Mouse (Mus musculus): ENCODE data around the gene Dnase1l2.

The Dnase1l2 gene

DNA sequence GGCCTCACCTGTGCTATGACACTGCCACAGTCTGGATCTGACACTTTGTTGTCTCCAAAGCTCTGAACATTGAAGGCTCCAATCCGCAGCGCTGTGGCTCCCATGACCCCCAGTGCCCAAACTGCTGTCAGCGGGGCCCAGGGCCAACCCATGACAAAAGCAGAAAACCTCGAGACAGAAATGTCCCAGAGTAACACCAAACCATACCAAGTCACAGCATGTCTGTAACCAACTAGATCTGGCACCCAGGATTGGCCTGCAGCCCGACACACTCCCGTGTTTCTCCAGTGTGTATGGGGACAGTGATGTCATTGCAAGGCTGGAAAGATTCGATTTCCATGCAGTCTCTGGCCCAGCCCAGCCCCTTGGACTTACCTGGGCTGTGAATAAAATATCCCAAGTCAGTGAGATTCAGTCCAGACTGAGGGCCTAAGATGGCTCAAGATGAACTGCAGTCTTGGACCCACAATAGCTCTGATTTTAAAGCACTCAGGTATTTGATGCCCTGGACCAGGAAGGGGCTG, at the start of gene Dnase1l2:
Gene Dnase1l2 (minus strand): TSS at position 474 of the 524 bp plus-strand sequence.
- Histone ChIP-seq H3K36me3 (ENCODE audit: insufficient read depth, low read length) (peaks cover 71% of the 10 kb centered on the region), H3K27me3 (ENCODE audit: insufficient read depth, low read length) (no peaks in the 10 kb centered on the region), H3K4me1 (replicated peaks; ENCODE audit: low read depth, low read length) (peaks cover 29% of the 10 kb centered on the region), H3K4me3 (replicated peaks; ENCODE audit: low read length) (peak within 1 kb of the TSS; percentile 29; the same call in 1 of the 2 replicates), H3K9me3 (ENCODE audit: low read length) (no peaks in the 10 kb centered on the region)
- TF ChIP-seq CTCF (conservative IDR thresholded peaks at IDR 0.05; ENCODE audit: low read length): no peak
- TF ChIP-seq NANOG (IDR thresholded peaks at IDR 0.05; ENCODE audit: borderline replicate concordance, low read length): no peak
- TF ChIP-seq POU5F1 (IDR thresholded peaks at IDR 0.05; ENCODE audit: borderline replicate concordance, low read length): no peak

DNA sequence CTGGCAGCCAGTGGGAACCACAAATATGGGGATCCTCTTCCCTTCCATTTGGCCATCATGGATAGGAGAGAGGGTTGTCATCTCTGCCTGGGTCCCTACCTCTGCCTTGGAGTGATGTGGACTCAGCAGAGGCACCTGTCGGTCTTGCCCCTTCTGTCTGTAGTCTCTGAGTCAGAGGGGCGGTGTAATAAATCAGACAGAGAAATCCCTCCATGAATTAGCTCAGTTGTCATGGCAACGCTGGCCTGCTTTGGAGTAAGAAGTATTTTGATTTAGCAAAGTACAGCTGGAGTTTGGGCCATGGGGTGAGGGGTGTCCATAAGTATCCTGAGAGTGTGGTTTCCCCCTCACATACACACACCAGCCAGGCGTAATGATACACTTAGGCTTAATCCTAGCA, 47.5 kb upstream of the Dnase1l2 start:
- no peak overlapping the region for H3K4me3 ChIP-seq (replicated peaks; ENCODE audit: low read length)
- H3K9me3 ChIP-seq (ENCODE audit: low read length): no peaks in the 10 kb centered on the region
- H3K27me3 ChIP-seq (ENCODE audit: insufficient read depth, low read length): peaks cover 51% of the 10 kb centered on the region
- H3K36me3 ChIP-seq (ENCODE audit: insufficient read depth, low read length): no peaks in the 10 kb centered on the region
- H3K4me1 ChIP-seq (replicated peaks; ENCODE audit: low read depth, low read length): peaks cover 34% of the 10 kb centered on the region
- TF ChIP-seq CTCF (conservative IDR thresholded peaks at IDR 0.05; ENCODE audit: low read length) (no peak), NANOG (IDR thresholded peaks at IDR 0.05; ENCODE audit: borderline replicate concordance, low read length) (no peak), POU5F1 (IDR thresholded peaks at IDR 0.05; ENCODE audit: borderline replicate concordance, low read length) (no peak)

DNA sequence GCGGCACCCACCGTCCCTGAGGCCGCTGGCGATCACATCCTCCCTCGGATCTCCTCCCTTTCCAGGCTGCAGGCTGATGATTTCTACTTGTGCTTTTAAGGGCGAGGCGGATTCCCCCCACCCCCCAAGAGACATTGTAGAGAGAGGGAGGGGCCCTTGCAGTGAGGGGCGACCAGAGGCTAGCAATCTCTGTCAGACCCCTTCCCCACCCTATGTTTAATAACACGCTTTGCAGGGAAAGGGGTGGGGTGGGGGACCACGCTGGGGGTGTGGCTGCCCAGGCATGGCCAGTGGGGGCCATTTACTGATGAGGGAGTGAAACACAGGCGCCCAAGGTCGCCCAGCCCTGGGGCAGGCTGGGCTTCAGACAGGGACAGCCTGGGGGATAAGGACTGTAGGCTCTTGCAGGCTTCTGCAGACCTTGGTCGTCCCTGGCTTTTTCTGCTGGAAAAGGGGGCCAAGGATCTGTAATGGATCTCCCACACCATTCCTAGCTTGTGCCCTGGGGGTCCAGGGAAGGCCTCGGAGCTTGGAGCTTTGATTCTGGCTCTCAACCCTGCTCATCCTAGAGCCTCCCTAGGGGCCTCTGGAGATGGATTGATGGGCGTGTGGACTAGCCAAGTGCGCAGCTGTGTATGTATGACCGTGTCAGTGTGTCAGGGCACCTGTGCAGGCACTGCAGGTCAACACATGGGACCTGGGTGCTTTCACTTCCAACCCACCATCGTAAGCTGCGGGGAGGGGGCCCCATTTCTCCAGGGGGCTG, 46.5 kb upstream of the Dnase1l2 start:
- TF ChIP-seq CTCF (conservative IDR thresholded peaks at IDR 0.05; ENCODE audit: low read length): no peak
- no peak for TF ChIP-seq NANOG (IDR thresholded peaks at IDR 0.05; ENCODE audit: borderline replicate concordance, low read length)
- TF ChIP-seq POU5F1 (IDR thresholded peaks at IDR 0.05; ENCODE audit: borderline replicate concordance, low read length): no peak
- Histone ChIP-seq H3K4me3 (replicated peaks; ENCODE audit: low read length) (peak overlapping the region; percentile 89), H3K36me3 (ENCODE audit: insufficient read depth, low read length) (no peaks in the 10 kb centered on the region), H3K9me3 (ENCODE audit: low read length) (no peaks in the 10 kb centered on the region), H3K4me1 (replicated peaks; ENCODE audit: low read depth, low read length) (peaks cover 41% of the 10 kb centered on the region), H3K27me3 (ENCODE audit: insufficient read depth, low read length) (peaks cover 55% of the 10 kb centered on the region)

DNA sequence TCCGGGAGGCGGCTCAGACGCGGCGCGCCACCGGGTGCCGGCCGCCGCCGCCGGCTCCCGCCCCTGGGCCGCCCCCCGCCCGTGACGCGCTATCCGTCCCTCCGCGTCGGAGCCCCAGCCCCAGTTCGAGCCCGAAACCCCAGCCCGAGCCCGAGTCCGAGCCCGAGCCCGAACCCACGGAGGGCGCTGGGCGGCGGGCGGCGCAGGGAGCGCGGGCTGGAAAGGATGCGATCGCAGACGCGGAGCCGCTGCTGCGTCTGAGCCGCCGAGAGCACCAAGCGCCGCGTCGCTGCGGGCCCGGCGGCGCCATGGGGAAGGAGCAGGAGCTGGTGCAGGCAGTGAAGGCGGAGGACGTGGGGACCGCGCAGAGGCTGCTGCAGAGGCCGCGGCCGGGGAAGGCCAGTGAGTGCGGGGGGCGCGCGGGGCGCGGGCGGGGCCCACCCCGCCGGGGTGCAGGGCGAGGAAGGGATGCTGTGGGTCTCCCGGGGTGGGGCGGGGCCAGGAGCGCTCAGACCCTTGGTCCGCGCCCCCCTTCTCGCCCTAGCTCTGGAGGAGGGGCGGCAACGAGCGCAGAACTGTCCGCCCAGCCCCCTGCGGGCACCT, 45.9 kb upstream of the Dnase1l2 start:
- Histone ChIP-seq H3K27me3 (ENCODE audit: insufficient read depth, low read length) (peaks cover 55% of the 10 kb centered on the region), H3K36me3 (ENCODE audit: insufficient read depth, low read length) (no peaks in the 10 kb centered on the region), H3K4me1 (replicated peaks; ENCODE audit: low read depth, low read length) (peaks cover 41% of the 10 kb centered on the region), H3K9me3 (ENCODE audit: low read length) (no peaks in the 10 kb centered on the region), H3K4me3 (replicated peaks; ENCODE audit: low read length) (peak overlapping the region; percentile 89)
- TF ChIP-seq NANOG (IDR thresholded peaks at IDR 0.05; ENCODE audit: borderline replicate concordance, low read length): no peak
- no peak for TF ChIP-seq CTCF (conservative IDR thresholded peaks at IDR 0.05; ENCODE audit: low read length)
- no peak for TF ChIP-seq POU5F1 (IDR thresholded peaks at IDR 0.05; ENCODE audit: borderline replicate concordance, low read length)

DNA sequence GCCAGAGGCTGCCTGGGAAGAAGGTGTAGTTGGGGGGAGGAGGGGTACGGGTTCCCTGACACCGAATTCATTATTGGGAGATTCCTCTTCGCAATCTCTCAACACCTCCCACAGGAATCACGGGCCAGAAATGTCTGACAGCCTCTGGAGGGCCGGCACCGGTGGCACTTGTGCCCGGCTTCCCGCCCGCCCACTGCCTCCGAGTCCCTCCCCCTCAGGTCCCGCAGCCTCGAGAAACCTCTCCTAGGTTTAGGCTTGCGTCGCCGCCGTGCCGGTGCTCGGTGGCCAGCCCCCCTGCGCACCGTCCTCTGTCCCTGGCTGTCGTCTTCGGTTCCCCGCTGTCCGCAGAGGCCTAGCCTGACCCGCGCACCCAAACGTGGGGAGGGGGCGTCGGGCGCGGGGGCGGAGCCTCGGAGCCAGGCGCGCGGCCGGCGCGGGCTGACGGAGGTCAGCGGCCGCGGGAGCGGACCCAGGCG, 45.3 kb upstream of the Dnase1l2 start, which contains the start of gene Caskin1:
Gene Caskin1 (plus strand): TSS at position 416 of the 476 bp plus-strand sequence.
- Histone ChIP-seq H3K9me3 (ENCODE audit: low read length) (no peaks in the 10 kb centered on the region), H3K4me1 (replicated peaks; ENCODE audit: low read depth, low read length) (peaks cover 41% of the 10 kb centered on the region), H3K36me3 (ENCODE audit: insufficient read depth, low read length) (no peaks in the 10 kb centered on the region), H3K4me3 (replicated peaks; ENCODE audit: low read length) (peak within 1 kb of the TSS; percentile 89), H3K27me3 (ENCODE audit: insufficient read depth, low read length) (peaks cover 55% of the 10 kb centered on the region)
- TF ChIP-seq POU5F1 (IDR thresholded peaks at IDR 0.05; ENCODE audit: borderline replicate concordance, low read length) (no peak), CTCF (conservative IDR thresholded peaks at IDR 0.05; ENCODE audit: low read length) (no peak), NANOG (IDR thresholded peaks at IDR 0.05; ENCODE audit: borderline replicate concordance, low read length) (no peak)

DNA sequence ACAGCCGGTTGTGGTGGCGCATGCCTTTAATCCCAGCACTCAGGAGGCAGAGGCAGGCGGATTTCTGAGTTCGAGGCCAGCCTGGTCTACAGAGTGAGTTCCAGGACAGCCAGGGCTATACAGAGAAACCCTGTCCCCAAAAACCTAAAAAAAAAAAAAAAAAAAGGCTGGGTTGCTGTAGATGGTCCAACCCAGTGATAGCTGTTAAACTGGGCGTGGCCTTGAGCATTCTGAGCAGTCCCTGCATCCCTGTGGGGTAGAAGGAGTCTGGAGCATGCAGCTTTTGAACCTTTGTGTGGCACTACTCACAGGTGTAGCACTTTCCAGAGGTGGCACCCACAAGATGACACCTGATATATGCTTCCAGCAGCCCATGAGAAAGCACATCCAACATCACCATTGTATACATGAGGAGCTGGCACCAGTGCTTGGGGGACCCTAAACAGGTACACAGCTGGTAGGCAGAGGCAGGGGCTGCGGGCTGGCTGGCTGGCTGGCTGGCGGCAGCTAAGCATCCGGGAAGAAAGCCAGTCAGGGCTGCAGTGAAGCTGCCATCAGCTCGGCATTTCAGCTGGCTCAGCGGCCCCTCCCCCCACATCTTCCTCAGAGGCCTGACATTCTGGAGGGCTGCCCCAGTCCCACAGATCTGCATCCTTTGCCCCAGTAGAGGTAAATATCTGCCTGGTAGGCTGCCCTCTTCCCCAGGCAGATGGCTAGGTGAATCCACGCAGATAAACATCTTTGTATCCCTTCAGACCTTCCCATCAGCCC, 42.4 kb upstream of the Dnase1l2 start:
- H3K36me3 ChIP-seq (ENCODE audit: insufficient read depth, low read length): no peaks in the 10 kb centered on the region
- H3K4me1 ChIP-seq (replicated peaks; ENCODE audit: low read depth, low read length): peaks cover 44% of the 10 kb centered on the region
- TF ChIP-seq CTCF (conservative IDR thresholded peaks at IDR 0.05; ENCODE audit: low read length) (no peak), POU5F1 (IDR thresholded peaks at IDR 0.05; ENCODE audit: borderline replicate concordance, low read length) (no peak), NANOG (IDR thresholded peaks at IDR 0.05; ENCODE audit: borderline replicate concordance, low read length) (no peak)
- H3K27me3 ChIP-seq (ENCODE audit: insufficient read depth, low read length): peaks cover 44% of the 10 kb centered on the region
- H3K4me3 ChIP-seq (replicated peaks; ENCODE audit: low read length): 0 out of 2 replicates have a peak overlapping the region, but pooled peaks have one; percentile 10
- H3K9me3 ChIP-seq (ENCODE audit: low read length): no peaks in the 10 kb centered on the region

DNA sequence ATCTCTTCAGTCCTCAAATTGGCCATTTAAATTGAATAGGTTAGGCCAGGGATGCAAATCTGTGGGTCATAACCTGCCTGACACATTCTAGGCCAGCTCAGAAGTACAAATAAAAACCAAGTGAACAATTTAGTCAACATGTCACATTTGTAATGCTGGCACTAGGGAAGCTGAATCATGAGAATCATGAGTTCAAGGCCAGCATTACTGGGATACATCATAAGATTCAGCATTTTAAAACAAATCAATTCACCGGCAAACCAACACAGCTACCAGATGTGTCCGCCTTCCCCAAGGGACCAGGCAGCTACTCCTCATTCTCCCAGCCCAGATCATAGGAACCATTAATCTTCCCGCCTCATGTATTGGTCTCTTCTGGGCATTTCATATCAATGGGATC, 40.6 kb upstream of the Dnase1l2 start:
- H3K4me1 ChIP-seq (replicated peaks; ENCODE audit: low read depth, low read length): peaks cover 39% of the 10 kb centered on the region
- H3K36me3 ChIP-seq (ENCODE audit: insufficient read depth, low read length): no peaks in the 10 kb centered on the region
- peaks cover 27% of the 10 kb centered on the region for H3K27me3 ChIP-seq (ENCODE audit: insufficient read depth, low read length)
- H3K9me3 ChIP-seq (ENCODE audit: low read length): no peaks in the 10 kb centered on the region
- no peak overlapping the region for H3K4me3 ChIP-seq (replicated peaks; ENCODE audit: low read length)
- no peak for TF ChIP-seq NANOG (IDR thresholded peaks at IDR 0.05; ENCODE audit: borderline replicate concordance, low read length)
- no peak for TF ChIP-seq POU5F1 (IDR thresholded peaks at IDR 0.05; ENCODE audit: borderline replicate concordance, low read length)
- no peak for TF ChIP-seq CTCF (conservative IDR thresholded peaks at IDR 0.05; ENCODE audit: low read length)
